Mouse (Mus musculus) thymus, adult 2 months (tissue): Measurements from ENCODE around the gene Igfbp6.

ENCODE experiments used
- CTCF ChIP-seq: fragments of 200-500 bp; IDR thresholded peaks from 2 replicates; pipeline ENCODE4 v1.5.1; 2012; ENCODE audit warnings: mild to moderate bottlenecking, control low read depth, low read length, moderate library complexity, borderline replicate concordance; ENCODE audit not compliant: control insufficient read depth, poor library complexity, insufficient read depth; ENCODE audit errors: extremely low read depth
- POLR2A ChIP-seq: fragments of 200-500 bp; IDR thresholded peaks from 2 replicates; pipeline ENCODE4 v1.6.1; 2012; ENCODE audit warnings: mild to moderate bottlenecking, low read length, control low read depth, moderate library complexity; ENCODE audit not compliant: control insufficient read depth, poor library complexity, insufficient read depth; ENCODE audit errors: extremely low read depth

DNA sequence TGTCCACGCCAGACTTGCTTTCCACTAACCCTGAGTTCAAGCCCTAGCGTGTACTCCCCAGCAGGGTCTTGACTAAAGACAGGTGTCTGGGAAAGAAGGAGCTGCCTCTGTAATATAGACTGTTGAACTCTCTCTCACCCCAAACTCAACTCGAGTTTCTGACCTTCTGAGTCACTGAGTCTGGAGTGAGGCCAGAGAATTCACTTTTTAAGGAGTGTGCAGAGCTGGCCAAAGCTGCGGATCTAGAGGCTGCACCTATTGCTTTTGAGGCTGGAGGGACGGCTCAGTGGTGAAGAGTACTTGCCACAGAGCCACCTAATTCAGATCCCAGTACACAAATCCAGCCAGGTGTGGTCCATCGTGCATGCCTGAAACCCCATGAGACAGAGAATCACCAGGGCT is 23.5 kb downstream of the Igfbp6 start:
- TF ChIP-seq CTCF (no peak), POLR2A (no peak)
